Mouse (Mus musculus): ENCODE measurements around the gene Iars2. TPM values are rescaled to one million over a fixed set of nuclear protein-coding genes. Genes with fewer than 3 reads are reported as not detected.
A peak's percentile ranks its signal among the peaks of the same experiment; 100 is the strongest.
"Not testable (repeated sequence)": the region's sequence is repeated elsewhere in the genome, so short reads cannot be mapped to it uniquely, and the experiment has no call there.

Iars2 gene
- total and polyA plus RNA-seq, 2 experiments from 2014 or later = 15.2 to 38.1 TPM

DNA sequence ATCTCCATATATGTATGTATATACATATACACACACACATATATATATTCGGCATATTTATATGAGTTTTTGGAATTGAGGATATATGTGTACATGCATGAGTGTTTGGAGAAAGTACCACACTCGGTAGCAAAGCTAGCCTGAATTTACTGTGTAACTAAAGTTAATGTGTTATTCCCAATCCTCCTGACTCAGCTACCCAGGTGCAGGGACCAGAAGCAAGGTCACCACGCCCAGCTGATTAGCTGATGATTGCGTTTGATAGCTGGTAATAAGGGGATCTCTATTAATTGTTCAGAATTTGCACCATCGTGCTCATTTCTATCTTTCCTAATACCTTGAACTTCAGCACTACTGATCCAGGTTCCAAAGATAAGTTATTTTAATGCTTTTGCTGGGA lies 4.5 kb upstream of the Iars2 start:
- Histone ChIP-seq H3K4me1 (ENCODE audit: insufficient read depth) (peaks cover 15% of the 10 kb centered on the region; the same call in 1 of the 2 replicates), H3K4me3 (ENCODE audit: low read depth, low read length) (no peak overlapping the region), H3K27me3 (ENCODE audit: insufficient read depth, low read length) (no peaks in the 10 kb centered on the region), H3K36me3 (ENCODE audit: insufficient read depth) (peaks cover 3% of the 10 kb centered on the region; the same call in 1 of the 2 replicates), H3K27ac (ENCODE audit: low read depth, low read length) (no peak overlapping the region), H3K4me2 (ENCODE audit: low read depth) (no peak overlapping the region), H3K9me3 (ENCODE audit: low read length) (no peaks in the 10 kb centered on the region), H3K9ac (no peak overlapping the region)
- ATAC-seq (no peak), DNase-seq (no peak)
- no peak for TF ChIP-seq CTCF (IDR thresholded peaks at IDR 0.05; ENCODE audit: low read depth)
- WGBS = 90% methylated on average over 5 of the region's 5 CpGs

DNA sequence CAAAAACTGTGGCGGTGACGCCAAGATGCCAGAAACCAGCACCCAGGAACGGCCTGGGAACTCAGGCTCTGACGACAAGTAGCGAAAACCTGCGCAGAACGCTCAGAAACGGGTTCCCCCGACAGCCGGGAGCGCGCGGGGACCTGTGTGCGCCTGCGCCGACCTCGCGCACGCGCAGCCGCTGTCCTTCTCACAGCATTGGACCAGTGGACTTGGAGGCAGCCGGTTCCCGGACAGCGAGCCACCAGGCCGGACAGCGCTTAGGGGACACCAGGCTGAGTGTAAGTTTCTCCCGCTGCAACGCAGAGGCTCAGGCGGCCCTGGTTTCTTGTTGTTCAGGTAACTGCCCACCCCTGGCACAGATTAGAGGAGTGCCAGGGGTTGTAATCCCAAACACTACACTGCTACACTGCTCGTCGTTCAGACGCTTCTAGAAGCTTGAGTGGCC lies 2.8 kb upstream of the Iars2 start, which contains the start of gene Bpnt1:
Gene Bpnt1 (plus strand): TSS at position 167 of the 448 bp plus-strand sequence.
- WGBS = under 1% methylated on average over 32 of the region's 32 CpGs
- Histone ChIP-seq H3K36me3 (ENCODE audit: insufficient read depth) (0 out of 2 replicates have a peak, but pooled peaks cover 2% of the 10 kb centered on the region), H3K4me2 (ENCODE audit: low read depth) (peak within 1 kb of the TSS; percentile 65), H3K27me3 (ENCODE audit: insufficient read depth, low read length) (no peaks in the 10 kb centered on the region), H3K9ac (peak within 1 kb of the TSS; percentile 57), H3K4me3 (ENCODE audit: low read depth, low read length) (peak within 1 kb of the TSS; percentile 56), H3K9me3 (ENCODE audit: low read length) (no peaks in the 10 kb centered on the region), H3K27ac (ENCODE audit: low read depth, low read length) (peak within 1 kb of the TSS; percentile 68), H3K4me1 (ENCODE audit: insufficient read depth) (peaks cover 20% of the 10 kb centered on the region)
- peak; percentile 94 for DNase-seq
- no peak for TF ChIP-seq CTCF (IDR thresholded peaks at IDR 0.05; ENCODE audit: low read depth)
- ATAC-seq = peak; percentile 87

DNA sequence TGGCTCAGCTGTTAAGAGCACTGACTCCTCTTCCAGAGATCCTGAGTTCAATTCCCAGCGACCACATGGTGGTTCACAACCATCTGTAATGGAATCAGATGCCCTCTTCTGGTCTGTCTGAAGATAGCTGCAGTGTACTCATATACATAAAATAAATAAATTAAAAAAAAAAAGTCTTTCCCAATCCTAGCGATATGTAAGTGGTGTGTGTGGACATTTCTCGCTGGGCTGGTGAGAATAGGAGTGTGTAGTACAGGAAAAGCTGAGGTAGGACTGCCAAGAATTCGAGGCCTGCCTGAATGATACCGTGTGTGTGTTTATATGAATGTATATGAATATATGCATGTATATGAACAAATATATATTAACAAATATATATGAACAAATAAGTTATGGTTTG lies 2.2 kb upstream of the Iars2 start:
- peak overlapping the region; percentile 56; the same call in 1 of the 2 replicates for H3K4me3 ChIP-seq (ENCODE audit: low read depth, low read length)
- ATAC-seq = no peak
- no peak overlapping the region for H3K27ac ChIP-seq (ENCODE audit: low read depth, low read length)
- no peak for DNase-seq
- peak; percentile 25; the same call in 1 of the 2 replicates for TF ChIP-seq CTCF (IDR thresholded peaks at IDR 0.05; ENCODE audit: low read depth)
- no peaks in the 10 kb centered on the region for H3K27me3 ChIP-seq (ENCODE audit: insufficient read depth, low read length)
- no peaks in the 10 kb centered on the region for H3K9me3 ChIP-seq (ENCODE audit: low read length)
- peak overlapping the region; percentile 65 for H3K4me2 ChIP-seq (ENCODE audit: low read depth)
- peaks cover 20% of the 10 kb centered on the region for H3K4me1 ChIP-seq (ENCODE audit: insufficient read depth)
- H3K9ac ChIP-seq = no peak overlapping the region
- WGBS = 51% methylated on average over 5 of the region's 5 CpGs
- 0 out of 2 replicates have a peak, but pooled peaks cover 4% of the 10 kb centered on the region for H3K36me3 ChIP-seq (ENCODE audit: insufficient read depth)

- TF ChIP-seq CTCF (IDR thresholded peaks at IDR 0.05; ENCODE audit: low read depth) = no peak
These were observed 655 bp upstream of the Iars2 start for GRCm38 (mm10) chr1:185329851-185330250.

GRCm38 (mm10) chr1:185327754-185328345 lies 1.3 kb downstream of the Iars2 start:
- Histone ChIP-seq H3K36me3 (ENCODE audit: insufficient read depth) (peaks cover 33% of the 10 kb centered on the region), H3K4me2 (ENCODE audit: low read depth) (peak overlapping the region; percentile 76), H3K4me3 (ENCODE audit: low read depth, low read length) (peak overlapping the region; percentile 82; the same call in 1 of the 2 replicates), H3K9ac (0 out of 2 replicates have a peak overlapping the region, but pooled peaks have one; percentile 78), H3K4me1 (ENCODE audit: insufficient read depth) (peaks cover 18% of the 10 kb centered on the region)
- ATAC-seq; H3K27ac ChIP-seq (ENCODE audit: low read depth, low read length); H3K9me3 ChIP-seq (ENCODE audit: low read length); H3K27me3 ChIP-seq (ENCODE audit: insufficient read depth, low read length); DNase-seq: not testable (repeated sequence)
- WGBS = 55% methylated on average over 3 of the region's 3 CpGs

More at GRCm38 (mm10) chr1:185329851-185330250, 655 bp upstream of the Iars2 start:
- H3K4me3 ChIP-seq (ENCODE audit: low read depth, low read length) = no peak overlapping the region
- DNase-seq = no peak
- no peaks in the 10 kb centered on the region for H3K27me3 ChIP-seq (ENCODE audit: insufficient read depth, low read length)
- WGBS = 92% methylated on average over 8 of the region's 8 CpGs
- ATAC-seq = no peak
- no peak overlapping the region for H3K27ac ChIP-seq (ENCODE audit: low read depth, low read length)
- no peak overlapping the region for H3K9ac ChIP-seq
- no peaks in the 10 kb centered on the region for H3K9me3 ChIP-seq (ENCODE audit: low read length)
- peaks cover 16% of the 10 kb centered on the region for H3K36me3 ChIP-seq (ENCODE audit: insufficient read depth)
- peaks cover 20% of the 10 kb centered on the region for H3K4me1 ChIP-seq (ENCODE audit: insufficient read depth)
- peak overlapping the region; percentile 76 for H3K4me2 ChIP-seq (ENCODE audit: low read depth)

DNA sequence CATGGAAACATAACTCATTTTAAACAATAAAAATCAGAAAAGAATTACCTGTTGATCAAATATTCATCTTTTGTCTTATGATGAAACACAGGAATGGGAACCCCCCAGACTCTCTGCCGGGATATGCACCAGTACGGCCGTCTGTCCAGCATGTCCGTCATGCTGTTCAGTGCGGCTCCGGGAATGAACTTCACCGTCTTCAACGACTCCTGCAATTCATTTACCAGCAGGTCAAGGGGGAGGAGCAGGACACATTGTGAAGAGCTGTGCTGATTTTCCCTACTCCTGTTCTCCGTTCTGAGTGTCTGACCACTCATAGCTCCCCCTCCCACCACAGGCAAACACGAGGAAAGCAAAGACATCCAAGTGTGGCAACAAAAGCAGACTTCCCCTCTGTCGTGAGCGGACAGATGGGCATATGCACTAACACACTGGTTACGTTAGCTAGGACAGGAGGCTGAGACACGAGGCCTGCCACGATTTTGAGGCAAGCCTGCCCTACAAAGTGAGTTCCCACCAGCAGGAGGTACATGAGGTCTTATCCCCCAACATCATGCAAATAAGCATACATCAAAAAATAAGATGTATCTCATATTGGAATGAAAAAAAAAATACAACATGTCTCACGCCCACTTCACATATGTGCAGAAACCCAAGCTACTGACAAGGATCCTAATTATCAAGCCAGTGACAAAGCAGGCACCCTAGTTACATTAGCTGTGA lies 13.2 kb downstream of the Iars2 start:
- Histone ChIP-seq H3K4me2 (ENCODE audit: low read depth) (no peak overlapping the region), H3K4me1 (ENCODE audit: insufficient read depth) (no peaks in the 10 kb centered on the region), H3K9ac (no peak overlapping the region), H3K9me3 (ENCODE audit: low read length) (no peaks in the 10 kb centered on the region), H3K36me3 (ENCODE audit: insufficient read depth) (peaks cover 64% of the 10 kb centered on the region), H3K4me3 (ENCODE audit: low read depth, low read length) (no peak overlapping the region), H3K27me3 (ENCODE audit: insufficient read depth, low read length) (no peaks in the 10 kb centered on the region), H3K27ac (ENCODE audit: low read depth, low read length) (no peak overlapping the region)
- 0 out of 2 replicates have a peak, but pooled peaks have one; percentile 11 for TF ChIP-seq CTCF (IDR thresholded peaks at IDR 0.05; ENCODE audit: low read depth)
- DNase-seq (no peak), ATAC-seq (no peak; the same call in 1 of the 2 replicates)
- WGBS = 83% methylated on average over 16 of the region's 16 CpGs

GRCm38 (mm10) chr1:185314546-185314945 lies 14.7 kb downstream of the Iars2 start:
- no peaks in the 10 kb centered on the region for H3K27me3 ChIP-seq (ENCODE audit: insufficient read depth, low read length)
- 92% methylated on average over 4 of the region's 4 CpGs for WGBS
- no peak overlapping the region for H3K27ac ChIP-seq (ENCODE audit: low read depth, low read length)
- no peak overlapping the region for H3K4me3 ChIP-seq (ENCODE audit: low read depth, low read length)
- no peak for DNase-seq
- H3K4me1 ChIP-seq (ENCODE audit: insufficient read depth) = no peaks in the 10 kb centered on the region
- ATAC-seq = no peak
- TF ChIP-seq CTCF (IDR thresholded peaks at IDR 0.05; ENCODE audit: low read depth) = no peak
- H3K9ac ChIP-seq = no peak overlapping the region
- H3K36me3 ChIP-seq (ENCODE audit: insufficient read depth) = peaks cover 54% of the 10 kb centered on the region
- H3K9me3 ChIP-seq (ENCODE audit: low read length) = no peaks in the 10 kb centered on the region
- H3K4me2 ChIP-seq (ENCODE audit: low read depth) = no peak overlapping the region
